Mouse (Mus musculus): Measurements from ENCODE around the gene Sfxn5. TPM values are rescaled to one million over a fixed set of nuclear protein-coding genes. Genes with fewer than 3 reads are reported as not detected.

Sfxn5 gene
- polyA plus RNA-seq, 1 experiment = 3.7 TPM

- Histone ChIP-seq H3K27me3 (ENCODE audit: control insufficient read depth, insufficient read depth, low read length) (no peaks in the 10 kb centered on the region), H3K36me3 (ENCODE audit: control insufficient read depth, insufficient read depth, low read length) (no peaks in the 10 kb centered on the region), H3K4me1 (replicated peaks; ENCODE audit: control insufficient read depth, insufficient read depth, low read length) (no peaks in the 10 kb centered on the region), H3K4me3 (ENCODE audit: control insufficient read depth, insufficient read depth, low read length) (no peak overlapping the region), H3K27ac (ENCODE audit: control insufficient read depth, insufficient read depth, low read length) (no peak overlapping the region)
- no peak for DNase-seq
- no peak for TF ChIP-seq POLR2A (IDR thresholded peaks at IDR 0.05; ENCODE audit: control insufficient read depth, extremely low read depth, insufficient read depth, low read length, poor library complexity)
- no peak for TF ChIP-seq CTCF (IDR thresholded peaks at IDR 0.05; ENCODE audit: borderline replicate concordance, control insufficient read depth, extremely low read depth, insufficient read depth, low read length, poor library complexity)
- 53% methylated on average over 4 of the region's 4 CpGs for WGBS
Observed at GRCm38 (mm10) chr6:85356682-85357465, 23.7 kb upstream of the Sfxn5 start.

- Histone ChIP-seq H3K4me1 (replicated peaks; ENCODE audit: control insufficient read depth, insufficient read depth, low read length) (no peaks in the 10 kb centered on the region), H3K36me3 (ENCODE audit: control insufficient read depth, insufficient read depth, low read length) (no peaks in the 10 kb centered on the region), H3K27me3 (ENCODE audit: control insufficient read depth, insufficient read depth, low read length) (no peaks in the 10 kb centered on the region), H3K4me3 (ENCODE audit: control insufficient read depth, insufficient read depth, low read length) (no peak overlapping the region), H3K27ac (ENCODE audit: control insufficient read depth, insufficient read depth, low read length) (no peak overlapping the region)
- 96% methylated on average over 2 of the region's 2 CpGs for WGBS
- no peak for TF ChIP-seq POLR2A (IDR thresholded peaks at IDR 0.05; ENCODE audit: control insufficient read depth, extremely low read depth, insufficient read depth, low read length, poor library complexity)
- no peak for TF ChIP-seq CTCF (IDR thresholded peaks at IDR 0.05; ENCODE audit: borderline replicate concordance, control insufficient read depth, extremely low read depth, insufficient read depth, low read length, poor library complexity)
- no peak for DNase-seq
Observed at GRCm38 (mm10) chr6:85355753-85356152, 22.5 kb upstream of the Sfxn5 start.

GRCm38 (mm10) chr6:85354709-85355108, 21.5 kb upstream of the Sfxn5 start:
- 93% methylated on average over 6 of the region's 6 CpGs for WGBS
- no peaks in the 10 kb centered on the region for H3K36me3 ChIP-seq (ENCODE audit: control insufficient read depth, insufficient read depth, low read length)
- no peaks in the 10 kb centered on the region for H3K4me1 ChIP-seq (replicated peaks; ENCODE audit: control insufficient read depth, insufficient read depth, low read length)
- TF ChIP-seq POLR2A (IDR thresholded peaks at IDR 0.05; ENCODE audit: control insufficient read depth, extremely low read depth, insufficient read depth, low read length, poor library complexity) (no peak), CTCF (IDR thresholded peaks at IDR 0.05; ENCODE audit: borderline replicate concordance, control insufficient read depth, extremely low read depth, insufficient read depth, low read length, poor library complexity) (no peak)
- no peak overlapping the region for H3K27ac ChIP-seq (ENCODE audit: control insufficient read depth, insufficient read depth, low read length)
- H3K4me3 ChIP-seq (ENCODE audit: control insufficient read depth, insufficient read depth, low read length) = no peak overlapping the region
- no peaks in the 10 kb centered on the region for H3K27me3 ChIP-seq (ENCODE audit: control insufficient read depth, insufficient read depth, low read length)
- DNase-seq = no peak

- no peak overlapping the region for H3K4me3 ChIP-seq (ENCODE audit: control insufficient read depth, insufficient read depth, low read length)
- no peaks in the 10 kb centered on the region for H3K36me3 ChIP-seq (ENCODE audit: control insufficient read depth, insufficient read depth, low read length)
- H3K4me1 ChIP-seq (replicated peaks; ENCODE audit: control insufficient read depth, insufficient read depth, low read length) = no peaks in the 10 kb centered on the region
- H3K27ac ChIP-seq (ENCODE audit: control insufficient read depth, insufficient read depth, low read length) = no peak overlapping the region
- no peak for DNase-seq
- no peaks in the 10 kb centered on the region for H3K27me3 ChIP-seq (ENCODE audit: control insufficient read depth, insufficient read depth, low read length)
- no peak for TF ChIP-seq POLR2A (IDR thresholded peaks at IDR 0.05; ENCODE audit: control insufficient read depth, extremely low read depth, insufficient read depth, low read length, poor library complexity)
- no peak for TF ChIP-seq CTCF (IDR thresholded peaks at IDR 0.05; ENCODE audit: borderline replicate concordance, control insufficient read depth, extremely low read depth, insufficient read depth, low read length, poor library complexity)
- 84% methylated on average over 3 of the region's 3 CpGs for WGBS
Observed at GRCm38 (mm10) chr6:85353706-85354105, 20.5 kb upstream of the Sfxn5 start.

- Histone ChIP-seq H3K27ac (ENCODE audit: control insufficient read depth, insufficient read depth, low read length) (no peak overlapping the region), H3K27me3 (ENCODE audit: control insufficient read depth, insufficient read depth, low read length) (no peaks in the 10 kb centered on the region; the same call in 1 of the 2 replicates), H3K4me1 (replicated peaks; ENCODE audit: control insufficient read depth, insufficient read depth, low read length) (no peaks in the 10 kb centered on the region), H3K36me3 (ENCODE audit: control insufficient read depth, insufficient read depth, low read length) (no peaks in the 10 kb centered on the region), H3K4me3 (ENCODE audit: control insufficient read depth, insufficient read depth, low read length) (no peak overlapping the region)
- TF ChIP-seq CTCF (IDR thresholded peaks at IDR 0.05; ENCODE audit: borderline replicate concordance, control insufficient read depth, extremely low read depth, insufficient read depth, low read length, poor library complexity) (no peak), POLR2A (IDR thresholded peaks at IDR 0.05; ENCODE audit: control insufficient read depth, extremely low read depth, insufficient read depth, low read length, poor library complexity) (no peak)
- WGBS = 82% methylated on average over 1 of the region's 1 CpGs
- no peak for DNase-seq
Observed at GRCm38 (mm10) chr6:85350157-85350556, 16.9 kb upstream of the Sfxn5 start.

- no peak overlapping the region for H3K27ac ChIP-seq (ENCODE audit: control insufficient read depth, insufficient read depth, low read length)
- H3K4me1 ChIP-seq (replicated peaks; ENCODE audit: control insufficient read depth, insufficient read depth, low read length) = no peaks in the 10 kb centered on the region
- H3K4me3 ChIP-seq (ENCODE audit: control insufficient read depth, insufficient read depth, low read length) = no peak overlapping the region
- H3K36me3 ChIP-seq (ENCODE audit: control insufficient read depth, insufficient read depth, low read length) = no peaks in the 10 kb centered on the region
- no peak for DNase-seq
- TF ChIP-seq POLR2A (IDR thresholded peaks at IDR 0.05; ENCODE audit: control insufficient read depth, extremely low read depth, insufficient read depth, low read length, poor library complexity) (no peak), CTCF (IDR thresholded peaks at IDR 0.05; ENCODE audit: borderline replicate concordance, control insufficient read depth, extremely low read depth, insufficient read depth, low read length, poor library complexity) (no peak)
- H3K27me3 ChIP-seq (ENCODE audit: control insufficient read depth, insufficient read depth, low read length) = no peaks in the 10 kb centered on the region; the same call in 1 of the 2 replicates
- WGBS = 90% methylated on average over 7 of the region's 7 CpGs
Observed at GRCm38 (mm10) chr6:85349246-85349645, 16.0 kb upstream of the Sfxn5 start.

Measured in thymus, adult 2 months (tissue).